Mouse (Mus musculus) spleen, postnatal 10 days (tissue): ENCODE data around the gene Txndc12.

Experiments used
- DNase-seq, 2 experiments: peaks; one replicate each; pipeline ENCODE4 v3.0.0; 2021 to 2022; ENCODE audit warnings: low spot score in 2 of 2

The Txndc12 gene

GRCm38 (mm10) chr4:108834115-108834970, at the start of gene Txndc12:
Txndc12 (plus strand) TSS chr4:108834601.
- peak; percentile 54 to 76 for DNase-seq

GRCm38 (mm10) chr4:108789258-108789936, 45.0 kb upstream of the Txndc12 start:
- no peak for DNase-seq

GRCm38 (mm10) chr4:108790507-108790906, 43.9 kb upstream of the Txndc12 start:
- no peak for DNase-seq

- no peak for DNase-seq
These were observed 40.5 kb upstream of the Txndc12 start for GRCm38 (mm10) chr4:108793941-108794340.

DNA sequence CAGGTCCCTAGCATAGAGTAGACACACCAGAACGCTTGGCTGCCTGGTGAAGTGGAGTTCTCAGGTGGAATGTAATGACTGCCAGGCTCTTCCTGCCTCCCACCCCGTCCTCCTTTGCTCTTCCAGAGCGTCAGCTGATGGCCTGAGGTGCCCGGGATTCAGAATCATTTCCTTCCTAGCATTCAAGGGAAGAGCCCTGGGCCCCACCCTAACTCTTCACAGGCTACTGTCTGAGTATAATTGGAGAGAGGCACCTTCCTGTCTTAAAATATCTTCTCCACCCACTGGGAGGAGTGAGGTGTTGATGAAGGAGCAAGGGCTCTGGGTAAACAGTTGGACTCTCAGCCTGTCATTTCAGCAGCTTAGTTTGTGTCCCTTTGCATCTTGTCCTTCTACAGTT, 37.7 kb upstream of the Txndc12 start:
- DNase-seq: no peak

GRCm38 (mm10) chr4:108798083-108798830, 36.1 kb upstream of the Txndc12 start:
- peak; percentile 37 to 77 for DNase-seq

- DNase-seq: no peak
These were observed 30.9 kb upstream of the Txndc12 start for GRCm38 (mm10) chr4:108803535-108803934.

- DNase-seq: no peak
These were observed 23.3 kb upstream of the Txndc12 start for GRCm38 (mm10) chr4:108811142-108811541.

- no peak for DNase-seq
These were observed 22.9 kb upstream of the Txndc12 start for GRCm38 (mm10) chr4:108811550-108811949.

DNA sequence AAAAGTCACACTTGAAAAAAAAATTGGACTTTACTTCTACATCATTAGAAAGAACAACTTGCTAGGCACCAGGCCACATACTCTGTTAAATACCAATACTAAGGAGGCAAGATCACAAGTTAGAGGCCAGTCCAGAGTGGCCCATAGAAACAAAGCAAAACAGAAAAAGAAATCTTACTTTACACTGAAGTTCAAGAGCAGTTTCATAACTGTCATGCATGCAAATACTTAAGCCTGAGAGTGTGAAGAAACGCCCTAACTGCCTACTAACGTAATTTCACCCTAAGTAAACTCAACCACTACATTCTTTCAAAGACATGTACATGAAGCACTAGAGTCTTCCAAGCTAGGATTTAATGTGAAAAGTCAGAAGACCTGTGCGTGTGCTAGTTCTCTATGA, 8.7 kb upstream of the Txndc12 start:
- DNase-seq: no peak

DNA sequence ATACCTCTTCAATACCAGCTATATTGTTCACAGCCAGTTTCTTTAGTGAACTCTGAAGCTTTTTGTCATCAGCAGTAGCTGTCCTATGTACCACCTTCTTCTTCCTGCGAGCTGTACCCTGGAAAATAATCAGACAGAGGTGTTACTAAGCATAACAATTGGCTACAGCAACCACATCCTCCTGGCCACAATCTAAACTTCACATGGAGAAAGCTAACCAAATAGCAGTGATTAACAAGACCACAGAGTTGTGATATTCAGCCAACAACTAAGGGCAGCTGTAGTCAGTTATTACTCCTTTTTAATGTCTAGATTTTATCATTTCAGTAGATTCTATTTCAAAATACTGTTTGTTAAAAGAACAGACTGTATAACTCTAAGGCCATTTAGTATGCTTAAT, 8.3 kb upstream of the Txndc12 start:
- DNase-seq: no peak

DNA sequence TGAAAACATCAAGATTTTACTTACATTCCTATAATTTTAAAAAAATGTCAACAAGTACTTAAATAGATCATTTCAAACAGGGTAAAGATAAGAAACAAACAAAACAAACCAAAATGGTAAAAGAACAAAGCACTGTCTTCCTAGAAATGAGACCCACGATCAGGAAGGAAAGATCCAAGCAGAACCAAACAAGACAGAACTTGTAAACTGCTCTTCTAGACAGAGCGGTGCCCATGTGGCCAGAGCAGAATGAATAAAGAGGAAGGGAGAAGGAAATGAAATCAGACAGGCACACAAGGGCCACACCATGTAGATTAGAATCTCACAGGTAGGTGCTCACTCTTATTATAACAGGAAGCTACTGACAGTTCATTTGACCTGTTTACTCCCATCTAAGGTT, 7.8 kb upstream of the Txndc12 start:
- DNase-seq: no peak

- no peak for DNase-seq
These were observed 3.7 kb upstream of the Txndc12 start for GRCm38 (mm10) chr4:108830698-108831097.

DNA sequence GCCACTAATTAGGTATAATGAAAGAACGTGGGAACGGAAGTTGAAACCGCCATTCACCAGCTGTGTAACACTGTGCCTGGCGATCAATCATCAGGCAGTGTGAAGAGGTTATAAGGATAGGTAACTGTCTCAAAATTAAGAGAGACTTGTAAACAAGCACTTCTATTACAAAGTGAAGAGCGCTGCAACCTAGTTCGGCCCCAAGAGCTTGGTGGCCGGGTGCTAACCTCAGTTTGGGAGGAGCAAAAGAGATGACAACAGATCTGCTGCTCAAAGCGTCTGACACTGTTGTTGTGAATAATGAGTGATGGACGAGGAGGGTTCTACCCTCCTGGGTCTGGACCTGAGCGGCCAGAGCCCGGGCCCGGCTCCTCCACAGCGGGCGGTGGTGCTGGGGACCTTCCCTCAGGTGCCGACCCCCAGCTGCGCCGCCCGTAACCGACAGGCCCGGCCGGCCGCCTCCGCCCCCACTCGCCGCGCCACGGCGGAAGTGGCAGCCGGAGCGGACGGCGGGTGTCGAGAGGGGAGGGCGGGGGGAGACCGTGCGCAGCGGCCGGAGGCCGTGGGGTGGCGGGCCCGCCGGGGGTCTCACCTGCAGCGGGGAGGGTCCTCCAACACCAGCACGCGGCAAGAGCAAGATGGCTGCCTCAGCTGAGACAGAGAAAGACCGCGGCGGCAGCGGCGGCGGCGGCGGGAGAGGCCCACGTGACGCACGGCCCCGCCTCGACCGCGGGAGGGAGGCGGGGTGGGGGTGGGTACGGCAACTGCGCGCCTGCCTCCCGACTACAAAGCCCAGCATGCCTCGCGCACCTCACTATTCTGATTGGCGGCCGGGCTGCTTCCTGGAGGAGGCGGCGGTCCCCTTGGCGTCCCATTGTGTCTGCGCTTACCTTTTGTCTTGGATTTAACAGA, 1.2 kb upstream of the Txndc12 start, which contains the start of gene Btf3l4:
Btf3l4 (minus strand) TSS at position 699 of the 912 bp plus-strand sequence.
- DNase-seq: peak; percentile 84 to 93

DNA sequence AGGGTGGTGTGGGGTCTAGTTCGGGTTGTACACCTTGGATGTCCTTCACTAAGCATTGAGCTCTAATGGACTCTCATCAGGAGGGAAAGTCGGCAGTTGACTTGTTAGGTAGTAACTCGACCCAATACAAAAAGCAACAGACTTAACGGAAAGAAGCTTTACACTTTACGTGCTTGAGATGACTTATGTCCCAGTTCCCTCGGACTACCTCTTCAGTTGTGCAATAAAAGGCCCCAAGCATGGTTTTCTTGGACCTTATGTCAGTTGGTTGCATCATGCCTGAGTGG, 630 bp upstream of the Txndc12 start:
- no peak for DNase-seq

DNA sequence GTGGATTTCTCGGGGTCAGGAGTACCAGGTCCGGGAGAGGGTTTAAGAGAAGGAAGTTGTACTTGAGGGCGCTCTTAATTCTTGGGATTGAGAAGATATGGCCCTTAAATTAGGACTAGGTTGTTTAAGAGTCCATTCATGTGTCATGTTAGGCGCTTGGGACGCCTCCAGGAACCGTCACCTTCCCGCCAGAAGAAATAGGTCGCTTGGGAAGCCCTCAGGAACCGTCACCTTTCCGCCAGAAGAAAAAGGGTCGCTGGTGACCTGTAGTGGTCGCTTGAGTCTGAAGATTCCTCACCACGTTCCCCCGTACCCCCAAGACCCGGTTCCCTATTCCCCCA, 540 bp downstream of the Txndc12 start:
- DNase-seq: no peak

DNA sequence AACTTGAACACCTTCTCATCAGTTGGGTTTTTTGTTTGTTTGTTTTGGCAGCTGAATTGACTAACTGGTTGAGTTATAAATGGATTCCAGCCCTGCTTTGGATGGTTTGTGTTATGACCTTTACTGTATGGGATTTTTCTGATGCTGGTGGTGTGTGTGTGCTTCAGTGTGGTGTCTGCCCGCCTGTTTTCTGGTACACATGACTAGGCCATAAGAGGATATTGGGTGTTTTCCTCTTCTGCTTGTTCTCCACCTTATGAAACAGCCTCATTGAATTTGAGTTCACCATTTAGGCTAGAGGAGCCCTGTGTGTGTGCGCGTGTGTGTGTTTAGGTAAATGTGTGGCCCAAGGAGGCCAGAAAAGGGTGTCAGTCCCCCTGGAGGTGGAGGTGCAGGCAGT, 1.1 kb downstream of the Txndc12 start:
- no peak for DNase-seq

- no peak for DNase-seq
These were observed 3.6 kb downstream of the Txndc12 start for GRCm38 (mm10) chr4:108838031-108838430.

DNA sequence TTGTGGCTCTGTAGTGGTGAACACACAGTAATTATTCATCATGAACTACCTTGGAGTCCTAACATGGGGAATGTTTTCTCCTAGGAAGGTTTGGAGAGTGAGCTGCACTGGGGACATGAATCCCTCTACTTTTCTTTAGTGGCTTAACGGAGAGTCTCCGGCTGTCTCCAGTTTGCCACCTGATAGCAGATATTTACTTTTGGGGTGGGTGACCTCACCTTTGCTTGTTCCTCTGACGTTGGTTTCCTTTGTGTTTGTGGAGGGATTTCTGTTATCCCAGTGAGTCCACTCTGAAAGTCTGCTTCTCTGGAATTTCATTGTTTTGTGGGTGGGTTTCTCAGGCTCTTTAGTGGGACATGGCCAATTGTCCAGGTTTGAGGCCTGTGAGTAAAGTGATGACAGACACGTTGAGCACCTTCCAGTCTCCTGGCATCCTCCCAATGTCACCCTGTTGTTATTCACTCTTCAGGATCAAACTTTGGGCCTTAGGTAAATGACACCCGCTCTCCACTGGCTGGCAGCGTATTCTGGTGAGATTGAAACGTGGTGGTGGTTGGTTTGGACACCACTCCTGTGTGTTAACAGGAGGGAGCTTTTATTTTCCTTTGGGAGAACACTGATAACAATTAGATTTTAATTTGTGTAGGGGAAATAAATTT, 7.6 kb downstream of the Txndc12 start:
- DNase-seq: no peak

DNA sequence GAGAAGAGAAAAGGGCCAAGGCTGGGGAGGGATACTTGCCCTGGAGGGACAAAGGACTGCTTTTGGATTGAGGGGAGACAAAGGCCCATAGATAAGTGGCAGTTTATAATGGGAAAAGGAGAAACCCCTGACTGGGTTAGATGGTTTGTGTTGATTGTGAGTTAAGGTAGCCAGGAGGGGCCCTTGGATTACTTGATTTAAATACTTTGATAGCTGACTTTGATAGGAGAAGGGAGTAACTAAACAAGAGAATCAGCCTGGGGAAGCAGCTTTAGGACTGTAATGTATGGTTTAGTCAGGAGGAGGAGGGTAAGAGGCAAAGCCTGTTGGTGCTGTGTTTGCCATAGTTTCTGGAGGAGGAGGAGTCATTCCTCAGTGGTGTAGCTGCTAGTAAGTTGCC, 8.9 kb downstream of the Txndc12 start:
- no peak for DNase-seq
